Mouse (Mus musculus): ENCODE results near the gene Nr2f1. TPM values are rescaled to one million over a fixed set of nuclear protein-coding genes. Genes with fewer than 3 reads are reported as not detected.

Gene Nr2f1
- polyA plus RNA-seq, 1 experiment from 2014 or later = 6.7 TPM

GRCm38 (mm10) chr13:78162149-78162548 is 37.4 kb downstream of the Nr2f1 start:
- no peak overlapping the region for H3K4me3 ChIP-seq
- H3K27me3 ChIP-seq (replicated peaks) = peaks cover 16% of the 10 kb centered on the region
- WGBS = 57% methylated on average over 2 of the region's 2 CpGs
- no peak overlapping the region for H3K27ac ChIP-seq (ENCODE audit: poor library complexity, severe bottlenecking)
- no peaks in the 10 kb centered on the region for H3K9me3 ChIP-seq (replicated peaks)
- H3K4me2 ChIP-seq = no peak overlapping the region
- ATAC-seq (ENCODE audit: insufficient number of reproducible peaks, low FRiP score) = no peak
- H3K4me1 ChIP-seq (replicated peaks) = no peaks in the 10 kb centered on the region
- no peak overlapping the region for H3K9ac ChIP-seq
- H3K36me3 ChIP-seq = no peaks in the 10 kb centered on the region

- Histone ChIP-seq H3K9ac (no peak overlapping the region), H3K36me3 (no peaks in the 10 kb centered on the region), H3K4me3 (no peak overlapping the region), H3K27ac (ENCODE audit: poor library complexity, severe bottlenecking) (no peak overlapping the region), H3K9me3 (replicated peaks) (no peaks in the 10 kb centered on the region), H3K4me2 (no peak overlapping the region), H3K4me1 (replicated peaks) (no peaks in the 10 kb centered on the region), H3K27me3 (replicated peaks) (no peaks in the 10 kb centered on the region; the same call in 1 of the 2 replicates)
- 78% methylated on average over 5 of the region's 5 CpGs for whole genome bisulfite sequencing
- no peak for ATAC-seq (ENCODE audit: insufficient number of reproducible peaks, low FRiP score)
Measured at GRCm38 (mm10) chr13:78157465-78157864, 42.1 kb downstream of the Nr2f1 start.

Other genes with a start within 250 kb of the Nr2f1 start
- gene Pou5f2, start 174.9 kb downstream of the Nr2f1 start, polyA plus RNA-seq (2016; fragmentation: Nextera tagmentation; extraction: Ambion mirVana) = 0.52 and 1.1 TPM in 2 replicates